Mouse (Mus musculus): ENCODE data around the gene BC067074. TPM values are rescaled to one million over a fixed set of nuclear protein-coding genes. Genes with fewer than 3 reads are reported as not detected.
"Not testable (repeated sequence)": the region's sequence is repeated elsewhere in the genome, so short reads cannot be mapped to it uniquely, and the experiment has no call there.

The BC067074 gene
- polyA plus RNA-seq (2012; rRNA removed), result 1.1 and 1.4 TPM in 2 replicates

- H3K4me1 ChIP-seq (replicated peaks; ENCODE audit: control insufficient read depth, insufficient read depth, low read length), result peaks cover 5% of the 10 kb centered on the region; the same call in 1 of the 2 replicates
- peaks cover 3% of the 10 kb centered on the region; the same call in 1 of the 2 replicates for H3K27me3 ChIP-seq (ENCODE audit: control insufficient read depth, insufficient read depth, low read length)
- H3K36me3 ChIP-seq (ENCODE audit: control insufficient read depth, insufficient read depth, low read length), result no peaks in the 10 kb centered on the region
- peak within 1 kb of the TSS; percentile 36 for H3K4me3 ChIP-seq (ENCODE audit: control insufficient read depth, insufficient read depth, low read length)
- 4% methylated on average over 74 of the region's 75 CpGs for whole genome bisulfite sequencing
- H3K27ac ChIP-seq (ENCODE audit: control insufficient read depth, insufficient read depth, low read length), result no peak within 1 kb of the TSS
- TF ChIP-seq CTCF (IDR thresholded peaks at IDR 0.05; ENCODE audit: borderline replicate concordance, control insufficient read depth, extremely low read depth, insufficient read depth, low read length, poor library complexity) (no peak), POLR2A (IDR thresholded peaks at IDR 0.05; ENCODE audit: control insufficient read depth, extremely low read depth, insufficient read depth, low read length, poor library complexity) (no peak)
- DNase-seq, result no peak
Measured at GRCm38 (mm10) chr13:113292975-113293706, at the start of gene BC067074. Gene BC067074 (plus strand): TSS chr13:113293159.

- DNase-seq, result no peak
- Histone ChIP-seq H3K36me3 (ENCODE audit: control insufficient read depth, insufficient read depth, low read length) (no peaks in the 10 kb centered on the region), H3K27ac (ENCODE audit: control insufficient read depth, insufficient read depth, low read length) (no peak overlapping the region), H3K4me3 (ENCODE audit: control insufficient read depth, insufficient read depth, low read length) (no peak overlapping the region), H3K4me1 (replicated peaks; ENCODE audit: control insufficient read depth, insufficient read depth, low read length) (peaks cover 11% of the 10 kb centered on the region), H3K27me3 (ENCODE audit: control insufficient read depth, insufficient read depth, low read length) (no peaks in the 10 kb centered on the region)
- WGBS, result 89% methylated on average over 8 of the region's 8 CpGs
- TF ChIP-seq CTCF (IDR thresholded peaks at IDR 0.05; ENCODE audit: borderline replicate concordance, control insufficient read depth, extremely low read depth, insufficient read depth, low read length, poor library complexity), result no peak
- no peak for TF ChIP-seq POLR2A (IDR thresholded peaks at IDR 0.05; ENCODE audit: control insufficient read depth, extremely low read depth, insufficient read depth, low read length, poor library complexity)
Measured at GRCm38 (mm10) chr13:113245025-113245424, 47.9 kb upstream of the BC067074 start.

GRCm38 (mm10) chr13:113252580-113252979 is 40.4 kb upstream of the BC067074 start:
- not testable (repeated sequence) for DNase-seq; H3K27ac ChIP-seq (ENCODE audit: control insufficient read depth, insufficient read depth, low read length); H3K4me1 ChIP-seq (replicated peaks; ENCODE audit: control insufficient read depth, insufficient read depth, low read length); H3K4me3 ChIP-seq (ENCODE audit: control insufficient read depth, insufficient read depth, low read length); H3K27me3 ChIP-seq (ENCODE audit: control insufficient read depth, insufficient read depth, low read length); H3K36me3 ChIP-seq (ENCODE audit: control insufficient read depth, insufficient read depth, low read length)
- whole genome bisulfite sequencing, result 98% methylated on average over 7 of the region's 7 CpGs

DNA sequence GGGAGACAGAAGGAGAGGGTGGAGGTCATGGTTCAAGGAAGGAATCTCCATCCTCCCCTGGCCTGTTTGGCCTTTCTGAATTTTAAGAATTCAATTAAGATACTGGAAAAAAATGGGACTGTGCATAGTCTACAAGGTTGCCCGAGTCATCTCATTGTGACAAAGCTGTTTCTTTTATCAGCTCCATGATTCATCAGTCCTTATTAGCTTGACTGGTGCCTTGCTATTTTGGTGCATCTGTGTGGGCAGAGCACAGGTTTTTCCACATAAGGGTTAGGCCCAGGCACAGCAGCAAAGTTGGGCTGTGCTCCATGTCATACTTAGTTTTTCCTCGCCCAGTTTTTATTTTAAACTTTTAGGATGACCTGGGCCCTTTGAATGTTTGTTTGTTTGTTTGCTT is 36.2 kb upstream of the BC067074 start:
- Histone ChIP-seq H3K4me3 (ENCODE audit: control insufficient read depth, insufficient read depth, low read length) (no peak overlapping the region), H3K36me3 (ENCODE audit: control insufficient read depth, insufficient read depth, low read length) (no peaks in the 10 kb centered on the region), H3K4me1 (replicated peaks; ENCODE audit: control insufficient read depth, insufficient read depth, low read length) (no peaks in the 10 kb centered on the region), H3K27ac (ENCODE audit: control insufficient read depth, insufficient read depth, low read length) (no peak overlapping the region), H3K27me3 (ENCODE audit: control insufficient read depth, insufficient read depth, low read length) (no peaks in the 10 kb centered on the region)
- TF ChIP-seq POLR2A (IDR thresholded peaks at IDR 0.05; ENCODE audit: control insufficient read depth, extremely low read depth, insufficient read depth, low read length, poor library complexity) (no peak), CTCF (IDR thresholded peaks at IDR 0.05; ENCODE audit: borderline replicate concordance, control insufficient read depth, extremely low read depth, insufficient read depth, low read length, poor library complexity) (no peak)
- DNase-seq, result no peak
- 98% methylated on average over 2 of the region's 2 CpGs for whole genome bisulfite sequencing

DNA sequence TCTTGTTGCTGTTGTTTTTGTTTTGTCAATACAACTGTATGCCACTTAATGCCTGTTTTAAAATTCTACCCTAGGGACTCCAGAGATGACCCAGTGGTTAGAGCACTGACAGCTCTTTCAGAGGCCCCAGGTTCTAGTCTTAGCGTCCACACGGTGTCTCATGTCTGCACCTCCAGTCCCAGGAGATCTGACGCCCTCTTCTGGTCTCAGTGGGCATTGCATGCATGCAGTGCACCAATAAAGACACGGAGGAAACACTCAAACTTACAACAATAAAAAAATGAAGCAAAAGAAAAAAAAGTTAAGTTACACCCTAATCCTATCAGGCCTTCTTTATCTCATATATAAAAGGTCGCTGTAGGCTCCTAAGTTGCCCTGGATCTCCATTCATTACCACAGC is 35.8 kb upstream of the BC067074 start:
- 77% methylated on average over 5 of the region's 5 CpGs for WGBS
- Histone ChIP-seq H3K36me3 (ENCODE audit: control insufficient read depth, insufficient read depth, low read length) (no peaks in the 10 kb centered on the region), H3K27me3 (ENCODE audit: control insufficient read depth, insufficient read depth, low read length) (no peaks in the 10 kb centered on the region), H3K27ac (ENCODE audit: control insufficient read depth, insufficient read depth, low read length) (no peak overlapping the region), H3K4me3 (ENCODE audit: control insufficient read depth, insufficient read depth, low read length) (no peak overlapping the region), H3K4me1 (replicated peaks; ENCODE audit: control insufficient read depth, insufficient read depth, low read length) (no peaks in the 10 kb centered on the region)
- peak; percentile 48; the same call in 1 of the 2 replicates for TF ChIP-seq CTCF (IDR thresholded peaks at IDR 0.05; ENCODE audit: borderline replicate concordance, control insufficient read depth, extremely low read depth, insufficient read depth, low read length, poor library complexity)
- TF ChIP-seq POLR2A (IDR thresholded peaks at IDR 0.05; ENCODE audit: control insufficient read depth, extremely low read depth, insufficient read depth, low read length, poor library complexity), result no peak
- DNase-seq, result peak; percentile 35

- H3K27ac ChIP-seq (ENCODE audit: control insufficient read depth, insufficient read depth, low read length), result no peak overlapping the region
- no peak overlapping the region for H3K4me3 ChIP-seq (ENCODE audit: control insufficient read depth, insufficient read depth, low read length)
- TF ChIP-seq POLR2A (IDR thresholded peaks at IDR 0.05; ENCODE audit: control insufficient read depth, extremely low read depth, insufficient read depth, low read length, poor library complexity), result no peak
- no peak for TF ChIP-seq CTCF (IDR thresholded peaks at IDR 0.05; ENCODE audit: borderline replicate concordance, control insufficient read depth, extremely low read depth, insufficient read depth, low read length, poor library complexity)
- no peaks in the 10 kb centered on the region for H3K4me1 ChIP-seq (replicated peaks; ENCODE audit: control insufficient read depth, insufficient read depth, low read length)
- no peaks in the 10 kb centered on the region for H3K36me3 ChIP-seq (ENCODE audit: control insufficient read depth, insufficient read depth, low read length)
- H3K27me3 ChIP-seq (ENCODE audit: control insufficient read depth, insufficient read depth, low read length), result no peaks in the 10 kb centered on the region
- DNase-seq, result no peak
- WGBS, result 94% methylated on average over 5 of the region's 5 CpGs
Measured at GRCm38 (mm10) chr13:113259237-113259636, 33.7 kb upstream of the BC067074 start.

DNA sequence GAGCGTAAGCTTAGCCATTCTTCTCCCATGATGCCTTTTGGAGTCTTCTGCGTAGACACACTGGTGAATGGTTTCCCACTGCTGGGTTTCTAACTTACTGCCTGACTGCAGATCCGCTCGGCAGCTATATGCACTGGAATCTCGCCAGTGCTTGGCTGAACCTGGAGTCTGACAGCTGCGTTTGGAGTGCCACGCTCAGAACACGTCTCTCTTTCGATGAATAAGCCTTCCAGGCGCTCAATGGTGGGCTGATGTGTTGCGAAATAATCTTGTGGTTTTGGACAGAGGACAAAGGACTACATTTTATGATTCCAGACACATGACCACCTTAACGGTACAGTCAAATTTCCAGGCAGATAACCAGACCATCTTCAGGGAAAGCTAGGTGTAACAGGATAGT is 30.1 kb upstream of the BC067074 start:
- no peak for DNase-seq
- WGBS, result 87% methylated on average over 12 of the region's 12 CpGs
- H3K27me3 ChIP-seq (ENCODE audit: control insufficient read depth, insufficient read depth, low read length), result no peaks in the 10 kb centered on the region

More for the DNA sequence above, 30.1 kb upstream of the BC067074 start:
- Histone ChIP-seq H3K4me3 (ENCODE audit: control insufficient read depth, insufficient read depth, low read length) (no peak overlapping the region), H3K4me1 (replicated peaks; ENCODE audit: control insufficient read depth, insufficient read depth, low read length) (no peaks in the 10 kb centered on the region), H3K27ac (ENCODE audit: control insufficient read depth, insufficient read depth, low read length) (no peak overlapping the region), H3K36me3 (ENCODE audit: control insufficient read depth, insufficient read depth, low read length) (no peaks in the 10 kb centered on the region)
- TF ChIP-seq POLR2A (IDR thresholded peaks at IDR 0.05; ENCODE audit: control insufficient read depth, extremely low read depth, insufficient read depth, low read length, poor library complexity) (no peak), CTCF (IDR thresholded peaks at IDR 0.05; ENCODE audit: borderline replicate concordance, control insufficient read depth, extremely low read depth, insufficient read depth, low read length, poor library complexity) (no peak)
